Mouse (Mus musculus) thymus, postnatal 0 days (tissue): Measurements from ENCODE around the gene Sez6l. TPM values are rescaled to one million over a fixed set of nuclear protein-coding genes. Genes with fewer than 3 reads are reported as not detected.

Experiments
- DNase-seq: peaks from one replicate; pipeline ENCODE4 v3.0.0-alpha.2; 2015; ENCODE audit warnings: low spot score
- polyA plus RNA-seq: library from polyadenylated mRNA; unstranded; fragments of >200 nt; fragmentation: Nextera tagmentation; extraction: Ambion mirVana; gene quantifications from 2 replicates; pipeline ENCODE4 v1.2.1, GENCODE M21; 2015

Sez6l gene
- polyA plus RNA-seq, 1 experiment from 2014 or later: 0.25 TPM

- DNase-seq: no peak
These were observed 42.8 kb downstream of the Sez6l start for GRCm38 (mm10) chr5:112534146-112534545.

- DNase-seq: no peak
These were observed 43.5 kb downstream of the Sez6l start for GRCm38 (mm10) chr5:112533312-112534075.

DNA sequence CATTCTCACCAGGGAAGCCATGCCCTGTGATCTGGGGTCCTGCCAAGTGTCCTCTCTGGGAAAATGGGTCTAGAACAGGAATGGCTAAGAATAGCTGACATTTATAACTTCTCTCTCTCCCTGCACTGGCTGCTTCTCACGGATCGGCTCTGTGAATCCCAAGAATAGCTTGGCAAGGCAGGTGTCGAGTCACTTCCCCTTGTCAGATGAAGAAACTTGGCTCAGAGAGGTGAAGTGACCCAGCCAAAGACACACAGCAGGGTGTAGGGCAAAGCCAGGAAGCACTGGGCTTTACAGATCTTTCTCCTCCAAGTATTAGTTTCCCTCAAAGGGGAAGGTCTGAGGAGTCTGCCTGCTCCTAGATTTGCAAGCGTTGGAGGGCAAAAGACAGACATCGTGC lies 44.1 kb downstream of the Sez6l start:
- no peak for DNase-seq

- DNase-seq: no peak
These were observed 44.8 kb downstream of the Sez6l start for GRCm38 (mm10) chr5:112532210-112532609.

- DNase-seq: no peak
These were observed 45.9 kb downstream of the Sez6l start for GRCm38 (mm10) chr5:112531111-112531510.

DNA sequence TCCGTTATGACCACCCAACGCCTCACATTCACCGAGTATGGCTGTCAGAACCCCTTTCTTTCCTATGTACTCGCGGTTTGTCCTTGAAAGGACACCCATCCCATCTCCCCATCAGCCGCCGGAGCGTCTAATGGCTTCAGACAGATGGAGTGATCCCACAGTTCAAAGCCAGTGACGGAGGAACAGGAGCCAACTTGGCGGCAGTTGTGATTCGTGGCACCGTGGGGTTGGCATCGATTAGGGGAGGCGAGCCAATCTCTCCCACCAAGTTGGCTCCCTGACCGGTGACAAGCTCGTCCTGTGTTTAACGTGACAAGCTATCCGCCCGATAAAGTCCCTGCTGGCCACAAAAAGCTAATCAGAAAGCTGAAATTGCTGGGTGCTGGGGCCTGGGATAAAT lies 50.0 kb downstream of the Sez6l start:
- DNase-seq: no peak

- no peak for DNase-seq
These were observed 50.5 kb downstream of the Sez6l start for GRCm38 (mm10) chr5:112526435-112526834.

- no peak for DNase-seq
These were observed 51.0 kb downstream of the Sez6l start for GRCm38 (mm10) chr5:112525980-112526379.

- DNase-seq: no peak
These were observed 51.7 kb downstream of the Sez6l start for GRCm38 (mm10) chr5:112525271-112525670.

DNA sequence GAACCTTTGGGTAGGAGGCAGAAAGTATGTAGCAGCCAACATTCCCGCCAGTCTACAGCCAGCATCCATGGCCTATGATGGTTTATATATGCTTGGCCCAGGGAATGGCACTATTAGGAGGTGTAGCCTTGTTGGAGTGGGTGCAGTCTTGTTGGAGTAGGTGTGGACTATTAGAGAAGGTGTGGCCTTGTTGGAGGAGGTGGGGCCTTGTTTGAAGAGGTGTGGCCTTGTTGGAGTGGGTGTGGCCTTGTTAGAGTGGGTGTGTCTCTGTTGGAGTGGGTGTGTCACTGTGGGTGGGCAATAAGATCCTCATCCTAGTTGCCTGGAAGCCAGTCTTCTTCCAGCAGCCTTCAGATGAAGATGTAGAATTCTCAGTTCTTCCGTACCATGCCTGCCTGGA lies 53.2 kb downstream of the Sez6l start:
- no peak for DNase-seq

GRCm38 (mm10) chr5:112523331-112523730 lies 53.7 kb downstream of the Sez6l start:
- DNase-seq: no peak

DNA sequence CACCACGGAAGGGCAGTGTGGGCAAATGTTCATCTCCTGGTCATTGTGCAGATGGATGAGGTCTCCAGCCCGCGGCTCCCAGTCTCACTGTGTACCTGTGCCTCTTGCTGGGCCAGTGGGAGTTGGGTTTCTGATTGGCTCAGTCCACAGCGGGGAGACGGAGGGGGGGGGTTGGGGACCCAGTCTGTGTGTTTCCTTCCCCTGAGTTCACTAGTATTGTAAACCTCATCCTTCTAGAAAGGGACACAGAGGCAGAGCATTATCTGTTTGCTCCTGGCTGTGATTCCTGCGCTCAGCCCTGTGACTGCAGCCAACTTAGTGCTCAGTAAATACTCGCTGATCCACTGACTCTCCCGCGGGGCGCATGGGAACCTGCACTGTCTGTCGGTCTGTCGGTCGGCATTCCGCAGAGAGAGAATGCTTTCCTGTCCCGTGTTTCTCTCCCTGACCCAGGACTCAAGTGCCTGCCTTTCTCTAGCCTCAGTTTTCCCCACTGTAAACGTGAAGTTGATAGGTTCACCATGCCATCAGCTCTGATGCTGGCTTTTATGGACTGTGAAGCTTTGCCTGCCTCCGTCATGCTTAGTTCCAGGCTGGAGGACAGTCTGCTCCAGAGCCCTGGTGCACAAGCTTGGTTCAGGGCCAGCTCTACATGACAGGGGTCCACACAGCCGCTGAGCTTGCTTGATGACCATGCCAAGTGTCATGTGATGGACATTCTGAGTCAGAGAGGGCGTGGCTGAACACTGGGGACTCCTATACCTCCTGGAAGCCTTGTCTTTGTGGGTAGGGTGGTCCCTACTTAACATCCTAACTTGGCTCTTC lies 55.1 kb downstream of the Sez6l start:
- no peak for DNase-seq

DNA sequence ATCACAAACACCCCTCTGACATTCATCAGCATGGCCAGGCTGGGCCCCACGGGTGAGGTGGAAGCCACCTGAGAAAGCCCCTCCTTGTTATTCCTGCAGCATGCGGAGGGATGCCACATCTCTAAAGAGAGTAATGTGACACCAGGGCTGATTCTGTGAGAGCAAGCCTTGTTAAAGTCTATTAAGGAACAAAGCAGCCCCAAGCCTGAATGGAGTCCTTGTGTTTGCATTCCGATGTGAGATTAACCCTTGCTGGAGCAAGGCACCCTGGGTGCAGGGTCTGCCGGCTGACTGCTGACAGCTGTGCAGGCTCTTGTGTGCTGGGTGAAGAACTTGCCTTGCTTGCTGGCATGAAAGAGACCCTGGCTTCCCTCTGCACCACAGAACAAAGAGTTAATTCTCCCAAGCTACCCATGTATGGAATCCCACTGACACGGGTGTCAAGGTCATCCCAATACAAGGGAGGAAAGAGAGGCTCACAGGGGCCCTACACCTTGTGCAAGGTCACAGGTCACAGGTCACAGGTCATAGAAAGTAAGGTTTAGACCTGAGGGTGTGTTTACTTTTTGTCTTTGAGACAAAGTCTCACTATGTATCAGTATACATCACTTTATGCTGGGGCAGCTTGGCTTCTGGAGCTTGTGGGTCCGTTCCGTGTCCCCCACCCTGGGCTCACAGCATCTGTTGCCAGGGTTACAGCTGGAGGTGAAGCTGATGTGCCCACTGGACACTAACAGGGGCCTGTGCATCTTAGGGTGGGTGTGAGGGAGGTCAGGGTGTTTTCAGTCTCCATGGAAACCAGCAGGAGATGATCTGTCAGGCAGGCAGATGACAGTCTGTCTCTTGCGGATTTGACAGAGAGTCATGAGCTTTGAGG lies 55.9 kb downstream of the Sez6l start:
- no peak for DNase-seq

DNA sequence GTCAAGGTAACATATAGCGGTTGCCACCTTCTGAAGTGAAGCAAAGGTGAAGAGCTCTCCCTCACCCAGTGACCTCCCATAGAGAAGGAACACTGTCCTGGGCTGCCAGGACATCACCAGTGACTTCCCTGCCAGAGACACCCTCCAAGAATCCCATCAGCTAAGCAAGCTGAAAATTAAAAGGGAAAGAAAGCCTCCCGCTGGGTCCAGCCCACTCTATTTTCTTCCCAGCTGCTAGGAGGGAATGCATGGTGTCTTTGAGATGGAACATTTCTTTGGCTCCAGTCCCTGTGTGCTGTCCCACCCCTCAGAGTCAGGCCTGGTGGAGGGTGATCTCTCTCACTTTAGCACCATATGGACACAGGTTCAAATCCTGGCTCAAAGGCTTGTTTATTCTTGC lies 58.2 kb downstream of the Sez6l start:
- no peak for DNase-seq

- DNase-seq: no peak
These were observed 59.5 kb downstream of the Sez6l start for GRCm38 (mm10) chr5:112517454-112517853.

GRCm38 (mm10) chr5:112516527-112516926 lies 60.5 kb downstream of the Sez6l start:
- no peak for DNase-seq

DNA sequence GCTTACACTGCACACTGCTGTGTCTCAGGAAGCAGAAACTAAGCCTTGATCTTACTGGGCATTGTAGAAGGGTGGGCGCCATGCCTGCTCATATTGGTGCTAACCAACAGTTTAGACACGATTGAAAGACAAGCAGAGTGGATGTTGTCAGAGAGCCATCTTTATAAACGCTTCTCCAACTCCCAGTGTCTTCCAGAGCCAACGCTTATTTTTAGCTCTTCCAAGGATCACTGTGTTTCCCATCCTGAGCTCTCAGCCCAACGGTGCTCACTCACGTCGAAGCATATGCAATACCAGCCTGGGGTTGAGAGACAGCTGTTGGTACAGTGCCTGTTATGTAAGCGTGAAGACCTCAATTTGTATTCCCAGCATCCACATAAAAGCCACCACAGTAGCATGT lies 66.6 kb downstream of the Sez6l start:
- DNase-seq: no peak

DNA sequence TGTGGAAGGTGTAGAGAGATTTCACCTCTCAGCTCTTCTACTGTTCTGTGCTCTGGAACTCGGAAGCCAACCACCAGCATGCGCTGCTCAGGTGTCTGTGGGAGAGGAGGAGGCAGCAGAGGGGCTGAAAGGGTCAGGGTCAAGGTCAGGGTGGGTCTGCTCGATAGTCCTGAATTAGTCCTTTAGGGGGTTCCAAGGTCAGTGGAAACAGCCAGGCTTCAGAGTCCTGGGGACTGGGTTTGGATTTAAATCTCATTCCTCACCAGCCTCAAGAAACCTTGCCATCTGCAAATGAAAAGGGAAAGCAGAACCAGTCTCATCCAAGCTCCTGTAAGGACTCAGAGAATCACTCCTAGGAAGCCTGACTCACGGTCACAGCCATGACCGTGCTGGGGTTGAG lies 67.1 kb downstream of the Sez6l start:
- no peak for DNase-seq

- no peak for DNase-seq
These were observed 71.4 kb downstream of the Sez6l start for GRCm38 (mm10) chr5:112505595-112505994.

DNA sequence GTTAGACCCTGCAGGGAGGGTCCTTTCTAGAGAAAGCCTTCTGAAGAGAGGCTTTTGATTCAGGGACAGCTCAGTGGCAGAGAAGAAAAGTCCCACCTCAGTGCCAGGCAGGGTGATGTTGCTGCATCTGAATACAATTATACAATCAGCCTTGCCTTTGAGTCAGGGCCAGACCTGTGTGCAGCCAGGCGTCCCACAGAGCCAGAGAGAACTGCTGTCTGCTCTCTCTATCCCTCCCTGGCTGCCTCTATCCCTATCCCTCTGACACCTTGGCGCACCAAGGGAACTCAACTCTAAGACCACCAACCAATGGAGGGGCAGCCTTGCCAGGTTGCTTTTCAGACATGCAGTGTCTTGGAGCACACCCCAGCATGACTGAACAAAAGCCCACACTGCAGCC lies 75.6 kb downstream of the Sez6l start:
- no peak for DNase-seq

GRCm38 (mm10) chr5:112499918-112500682 lies 76.9 kb downstream of the Sez6l start:
- DNase-seq: no peak
